30 mouse cellular contexts compared by ENCODE assay signal in the genomic region with DNA sequence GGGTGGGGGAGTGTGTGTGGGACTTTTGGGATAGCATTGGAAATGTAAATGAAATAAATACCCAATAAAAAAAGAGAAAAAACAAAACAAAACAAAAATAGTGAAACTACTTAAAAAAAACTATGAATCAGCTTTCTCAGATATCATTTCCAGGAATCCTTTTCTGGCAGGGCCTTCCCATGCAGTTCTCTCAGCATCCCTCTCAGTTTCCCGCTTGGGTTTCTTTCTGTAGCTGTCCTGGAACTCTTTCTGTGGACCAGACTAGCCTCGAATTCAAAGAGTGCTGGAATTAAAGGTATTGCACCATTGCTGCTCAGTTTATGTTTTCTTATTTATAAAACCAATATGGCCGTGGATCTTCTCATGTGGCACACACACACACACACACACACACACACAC. TPM values are rescaled to one million over a fixed set of nuclear protein-coding genes. Genes with fewer than 3 reads are reported as not detected.
"Had no signal": no experiment of that assay in that cellular context is flagged by ENCODE, and none has a peak within 500 bp of the region (broad histone marks: within the 10 kb centered on the region; RNA-seq: fewer than 3 reads in every experiment).

No protein-coding gene starts in this region.

- H3K36me3 ChIP-seq: embryonic facial prominence, embryonic 10.5 days; embryonic facial prominence, embryonic 12.5 days; embryonic facial prominence, embryonic 13.5 days; embryonic facial prominence, embryonic 15.5 days; forebrain, embryonic 10.5 days; forebrain, embryonic 12.5 days; forebrain, embryonic 15.5 days; heart, embryonic 10.5 days had no signal

- H3K4me3 ChIP-seq: embryonic facial prominence, embryonic 10.5 days; embryonic facial prominence, embryonic 12.5 days; embryonic facial prominence, embryonic 13.5 days; embryonic facial prominence, embryonic 15.5 days; erythroblast, embryonic 14.5 days; forebrain, embryonic 10.5 days; forebrain, embryonic 12.5 days; forebrain, embryonic 13.5 days; forebrain, embryonic 15.5 days; gastrocnemius, adult 2 months; heart, embryonic 10.5 days had no signal

- H3K4me2 ChIP-seq: embryonic facial prominence, embryonic 12.5 days; embryonic facial prominence, embryonic 13.5 days; embryonic facial prominence, embryonic 15.5 days; forebrain, embryonic 12.5 days; forebrain, embryonic 13.5 days; forebrain, embryonic 15.5 days had no signal

- H3K9me3 ChIP-seq: embryonic facial prominence, embryonic 10.5 days; embryonic facial prominence, embryonic 12.5 days; embryonic facial prominence, embryonic 13.5 days; embryonic facial prominence, embryonic 15.5 days; forebrain, embryonic 10.5 days; forebrain, embryonic 12.5 days; forebrain, embryonic 13.5 days; forebrain, embryonic 15.5 days; heart, embryonic 10.5 days had no signal

- H3K27ac ChIP-seq: embryonic facial prominence, embryonic 10.5 days; embryonic facial prominence, embryonic 12.5 days; embryonic facial prominence, embryonic 13.5 days; embryonic facial prominence, embryonic 15.5 days; forebrain, embryonic 10.5 days; forebrain, embryonic 12.5 days; forebrain, embryonic 13.5 days; forebrain, embryonic 15.5 days; gastrocnemius, adult 2 months; heart, embryonic 10.5 days had no signal

- DNase-seq: cerebellum, adult 8-10 months; cerebellum, adult 9-10 months; cerebellum, adult 9-11 months; cerebellum, postnatal 10 days; cerebellum, postnatal 14 days; cerebellum, postnatal 25 days; cerebellum, postnatal 36 days; embryo, embryonic 11 days; forebrain, postnatal 0 days; gastrocnemius, adult 2 months; gastrocnemius, postnatal 10 days; gastrocnemius, postnatal 14 days; gastrocnemius, postnatal 25 days; gastrocnemius, postnatal 36 days; heart, adult 18-20 months had no signal

- ATAC-seq: forebrain, embryonic 16.5 days had no signal

- H3K9ac ChIP-seq: embryonic facial prominence, embryonic 12.5 days; embryonic facial prominence, embryonic 13.5 days; embryonic facial prominence, embryonic 15.5 days; forebrain, embryonic 12.5 days; forebrain, embryonic 13.5 days; forebrain, embryonic 15.5 days; forebrain, postnatal 0 days had no signal

RNA-seq across cellular contexts. Expression of a gene that starts 1.0 kb away (rescaled TPM):
- total RNA-seq: common myeloid progenitor, adult 5-6 weeks; granulocyte monocyte progenitor cell, adult 5-6 weeks had no signal
- polyA plus RNA-seq: embryonic facial prominence, embryonic 10.5 days; embryonic facial prominence, embryonic 11.5 days; erythroblast, embryonic 14.5 days; forebrain, embryonic 10.5 days; forebrain, embryonic 11.5 days; heart, embryonic 10.5 days had no signal
